Mouse (Mus musculus): ENCODE data around the gene Reep3. TPM values are rescaled to one million over a fixed set of nuclear protein-coding genes. Genes with fewer than 3 reads are reported as not detected.
"Not testable (repeated sequence)": the region's sequence is repeated elsewhere in the genome, so short reads cannot be mapped to it uniquely, and the experiment has no call there.

Gene Reep3
- polyA plus RNA-seq, 1 experiment: 9.0 TPM

GRCm38 (mm10) chr10:67014746-67015145 lies 82.0 kb downstream of the Reep3 start:
- H3K36me3 ChIP-seq (ENCODE audit: control insufficient read depth, insufficient read depth, low read length): peaks cover 6% of the 10 kb centered on the region
- no peaks in the 10 kb centered on the region for H3K4me1 ChIP-seq (ENCODE audit: control insufficient read depth, insufficient read depth, insufficient read length)
- H3K4me3 ChIP-seq (ENCODE audit: extremely low read depth, insufficient read depth, insufficient read length): no peak overlapping the region
- 95% methylated on average over 12 of the region's 12 CpGs for WGBS
- H3K27ac ChIP-seq (ENCODE audit: insufficient read depth, low read length): no peak overlapping the region
- no peak for DNase-seq (ENCODE audit: low read depth in 1 of 2, low spot score in 2 of 2)
- TF ChIP-seq CTCF (IDR thresholded peaks at IDR 0.05; ENCODE audit: extremely low read depth, insufficient read depth, insufficient read length, insufficient replicate concordance) (no peak), POLR2A (IDR thresholded peaks at IDR 0.05; ENCODE audit: low read depth, low read length) (no peak)
- no peaks in the 10 kb centered on the region for H3K27me3 ChIP-seq (ENCODE audit: control insufficient read depth, insufficient read depth, low read length)

GRCm38 (mm10) chr10:67010521-67010920 lies 86.2 kb downstream of the Reep3 start:
- H3K36me3 ChIP-seq (ENCODE audit: control insufficient read depth, insufficient read depth, low read length): peaks cover 2% of the 10 kb centered on the region; the same call in 1 of the 2 replicates
- H3K27me3 ChIP-seq (ENCODE audit: control insufficient read depth, insufficient read depth, low read length): no peaks in the 10 kb centered on the region
- DNase-seq (ENCODE audit: low read depth in 1 of 2, low spot score in 2 of 2): no peak
- H3K27ac ChIP-seq (ENCODE audit: insufficient read depth, low read length): no peak overlapping the region
- 94% methylated on average over 12 of the region's 12 CpGs for WGBS
- H3K4me3 ChIP-seq (ENCODE audit: extremely low read depth, insufficient read depth, insufficient read length): no peak overlapping the region
- H3K4me1 ChIP-seq (ENCODE audit: control insufficient read depth, insufficient read depth, insufficient read length): no peaks in the 10 kb centered on the region
- no peak for TF ChIP-seq POLR2A (IDR thresholded peaks at IDR 0.05; ENCODE audit: low read depth, low read length)
- TF ChIP-seq CTCF (IDR thresholded peaks at IDR 0.05; ENCODE audit: extremely low read depth, insufficient read depth, insufficient read length, insufficient replicate concordance): no peak

- Histone ChIP-seq H3K4me3 (ENCODE audit: extremely low read depth, insufficient read depth, insufficient read length) (peak overlapping the region; percentile 54), H3K36me3 (ENCODE audit: control insufficient read depth, insufficient read depth, low read length) (no peaks in the 10 kb centered on the region), H3K4me1 (ENCODE audit: control insufficient read depth, insufficient read depth, insufficient read length) (peaks cover 8% of the 10 kb centered on the region), H3K27me3 (ENCODE audit: control insufficient read depth, insufficient read depth, low read length) (no peaks in the 10 kb centered on the region), H3K27ac (ENCODE audit: insufficient read depth, low read length) (peak overlapping the region; percentile 54)
- WGBS: under 1% methylated on average over 12 of the region's 12 CpGs
- TF ChIP-seq POLR2A (IDR thresholded peaks at IDR 0.05; ENCODE audit: low read depth, low read length) (no peak), CTCF (IDR thresholded peaks at IDR 0.05; ENCODE audit: extremely low read depth, insufficient read depth, insufficient read length, insufficient replicate concordance) (no peak)
- peak; percentile 8 to 19 for DNase-seq (ENCODE audit: low read depth in 1 of 2, low spot score in 2 of 2)
Measured at GRCm38 (mm10) chr10:67004527-67005042, 92.2 kb downstream of the Reep3 start.

GRCm38 (mm10) chr10:67003743-67004526 lies 92.8 kb downstream of the Reep3 start:
- 2% methylated on average over 22 of the region's 22 CpGs for WGBS
- no peaks in the 10 kb centered on the region for H3K36me3 ChIP-seq (ENCODE audit: control insufficient read depth, insufficient read depth, low read length)
- peaks cover 8% of the 10 kb centered on the region for H3K4me1 ChIP-seq (ENCODE audit: control insufficient read depth, insufficient read depth, insufficient read length)
- H3K27ac ChIP-seq (ENCODE audit: insufficient read depth, low read length): peak overlapping the region; percentile 54
- H3K27me3 ChIP-seq (ENCODE audit: control insufficient read depth, insufficient read depth, low read length): no peaks in the 10 kb centered on the region
- no peak for TF ChIP-seq CTCF (IDR thresholded peaks at IDR 0.05; ENCODE audit: extremely low read depth, insufficient read depth, insufficient read length, insufficient replicate concordance)
- TF ChIP-seq POLR2A (IDR thresholded peaks at IDR 0.05; ENCODE audit: low read depth, low read length): no peak
- H3K4me3 ChIP-seq (ENCODE audit: extremely low read depth, insufficient read depth, insufficient read length): peak overlapping the region; percentile 54
- peak; percentile 40 to 42 for DNase-seq (ENCODE audit: low read depth in 1 of 2, low spot score in 2 of 2)

- no peak for TF ChIP-seq CTCF (IDR thresholded peaks at IDR 0.05; ENCODE audit: extremely low read depth, insufficient read depth, insufficient read length, insufficient replicate concordance)
- no peak for TF ChIP-seq POLR2A (IDR thresholded peaks at IDR 0.05; ENCODE audit: low read depth, low read length)
- Histone ChIP-seq H3K4me3 (ENCODE audit: extremely low read depth, insufficient read depth, insufficient read length) (0 out of 2 replicates have a peak overlapping the region, but pooled peaks have one; percentile 54), H3K27me3 (ENCODE audit: control insufficient read depth, insufficient read depth, low read length) (no peaks in the 10 kb centered on the region), H3K36me3 (ENCODE audit: control insufficient read depth, insufficient read depth, low read length) (no peaks in the 10 kb centered on the region), H3K4me1 (ENCODE audit: control insufficient read depth, insufficient read depth, insufficient read length) (peaks cover 8% of the 10 kb centered on the region), H3K27ac (ENCODE audit: insufficient read depth, low read length) (0 out of 2 replicates have a peak overlapping the region, but pooled peaks have one; percentile 43)
- 18% methylated on average over 25 of the region's 25 CpGs for WGBS
- DNase-seq (ENCODE audit: low read depth in 1 of 2, low spot score in 2 of 2): no peak
Measured at GRCm38 (mm10) chr10:67003009-67003742, 93.6 kb downstream of the Reep3 start.

DNA sequence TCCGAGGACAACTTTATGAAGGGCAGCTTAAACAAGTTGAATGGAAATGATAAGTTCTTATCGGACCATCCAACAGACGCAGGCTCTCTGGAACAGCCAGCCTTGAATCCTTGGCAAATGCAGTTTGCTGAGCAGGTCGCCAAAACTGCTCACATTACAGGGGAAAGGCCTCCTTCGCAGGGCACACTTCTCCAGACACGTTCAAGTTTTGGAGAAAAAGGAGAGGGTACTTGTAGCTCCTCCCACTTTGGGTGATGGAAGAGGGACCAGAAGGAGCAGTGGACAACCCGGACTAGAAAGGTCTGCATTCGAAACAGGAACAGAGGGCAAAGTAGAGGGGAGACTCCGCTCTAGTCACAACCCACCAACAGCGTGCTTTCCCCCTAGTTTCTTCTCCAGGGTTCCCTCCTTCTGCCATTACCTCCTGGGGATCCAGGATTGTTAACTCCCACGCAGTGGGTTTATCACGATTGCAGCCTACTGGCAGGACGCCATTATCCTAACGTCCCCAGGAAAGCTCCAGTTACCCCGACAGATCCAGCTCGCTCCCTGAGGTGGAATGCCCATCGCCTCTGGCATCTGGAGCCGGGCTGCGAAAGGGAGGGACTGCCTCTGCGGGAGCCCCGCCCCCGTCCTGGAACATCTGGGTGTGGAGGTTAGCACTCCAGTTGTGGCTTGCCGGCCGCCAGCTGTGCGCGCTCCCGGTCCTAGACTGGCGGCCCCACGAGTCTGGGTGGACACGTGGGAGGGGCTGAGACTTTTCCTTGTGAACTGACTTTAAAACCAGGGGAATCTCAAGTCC lies 94.3 kb downstream of the Reep3 start:
- Histone ChIP-seq H3K4me1 (ENCODE audit: control insufficient read depth, insufficient read depth, insufficient read length) (peaks cover 8% of the 10 kb centered on the region), H3K27ac (ENCODE audit: insufficient read depth, low read length) (no peak overlapping the region), H3K27me3 (ENCODE audit: control insufficient read depth, insufficient read depth, low read length) (no peaks in the 10 kb centered on the region), H3K36me3 (ENCODE audit: control insufficient read depth, insufficient read depth, low read length) (no peaks in the 10 kb centered on the region), H3K4me3 (ENCODE audit: extremely low read depth, insufficient read depth, insufficient read length) (no peak overlapping the region)
- peak in 1 of 2 experiments; percentile 19 for DNase-seq (ENCODE audit: low read depth in 1 of 2, low spot score in 2 of 2)
- WGBS: 44% methylated on average over 30 of the region's 30 CpGs
- TF ChIP-seq CTCF (IDR thresholded peaks at IDR 0.05; ENCODE audit: extremely low read depth, insufficient read depth, insufficient read length, insufficient replicate concordance) (no peak), POLR2A (IDR thresholded peaks at IDR 0.05; ENCODE audit: low read depth, low read length) (no peak)

- not testable (repeated sequence) for H3K4me3 ChIP-seq (ENCODE audit: extremely low read depth, insufficient read depth, insufficient read length); H3K36me3 ChIP-seq (ENCODE audit: control insufficient read depth, insufficient read depth, low read length); H3K27ac ChIP-seq (ENCODE audit: insufficient read depth, low read length); DNase-seq (ENCODE audit: low read depth in 1 of 2, low spot score in 2 of 2); H3K4me1 ChIP-seq (ENCODE audit: control insufficient read depth, insufficient read depth, insufficient read length); H3K27me3 ChIP-seq (ENCODE audit: control insufficient read depth, insufficient read depth, low read length)
- WGBS: 95% methylated on average over 13 of the region's 13 CpGs
Measured at GRCm38 (mm10) chr10:67000958-67001615, 95.7 kb downstream of the Reep3 start.
